Mouse (Mus musculus) WW6 (cell line): Measurements from ENCODE around the gene Add3.

Experiments
- DNase-seq: peaks from one replicate; pipeline ENCODE4 v3.0.0-alpha.2; 2013; ENCODE audit warnings: low read depth, low spot score

Gene Add3

GRCm38 (mm10) chr19:53166367-53166766 is 26.1 kb downstream of the Add3 start:
- no peak for DNase-seq

- DNase-seq: no peak
These were observed 28.3 kb downstream of the Add3 start for GRCm38 (mm10) chr19:53168576-53168975.

- no peak for DNase-seq
These were observed 30.4 kb downstream of the Add3 start for GRCm38 (mm10) chr19:53170651-53171050.

GRCm38 (mm10) chr19:53174034-53174433 is 33.8 kb downstream of the Add3 start:
- DNase-seq: no peak

GRCm38 (mm10) chr19:53175550-53175949 is 35.3 kb downstream of the Add3 start:
- DNase-seq: no peak

- DNase-seq: no peak
These were observed 36.3 kb downstream of the Add3 start for GRCm38 (mm10) chr19:53176518-53176917.

- DNase-seq: no peak
These were observed 38.6 kb downstream of the Add3 start for GRCm38 (mm10) chr19:53178611-53179528.

- DNase-seq: no peak
These were observed 40.0 kb downstream of the Add3 start for GRCm38 (mm10) chr19:53180168-53180803.

GRCm38 (mm10) chr19:53181003-53181861 is 41.0 kb downstream of the Add3 start:
- DNase-seq: no peak

- DNase-seq: no peak
These were observed 43.4 kb downstream of the Add3 start for GRCm38 (mm10) chr19:53183620-53184019.

GRCm38 (mm10) chr19:53184216-53184615 is 44.0 kb downstream of the Add3 start:
- no peak for DNase-seq

- no peak for DNase-seq
These were observed 44.7 kb downstream of the Add3 start for GRCm38 (mm10) chr19:53184911-53185310.

GRCm38 (mm10) chr19:53185486-53186134 is 45.4 kb downstream of the Add3 start:
- no peak for DNase-seq

GRCm38 (mm10) chr19:53186456-53186855 is 46.2 kb downstream of the Add3 start:
- no peak for DNase-seq

- DNase-seq: no peak
These were observed 47.3 kb downstream of the Add3 start for GRCm38 (mm10) chr19:53187533-53187932.

GRCm38 (mm10) chr19:53188186-53188585 is 47.9 kb downstream of the Add3 start:
- no peak for DNase-seq

GRCm38 (mm10) chr19:53188724-53189220 is 48.5 kb downstream of the Add3 start:
- DNase-seq: no peak

GRCm38 (mm10) chr19:53189736-53190135 is 49.5 kb downstream of the Add3 start:
- DNase-seq: no peak

GRCm38 (mm10) chr19:53190232-53190631 is 50.0 kb downstream of the Add3 start:
- DNase-seq: no peak

GRCm38 (mm10) chr19:53191867-53192487 is 51.7 kb downstream of the Add3 start:
- DNase-seq: no peak

GRCm38 (mm10) chr19:53193190-53193589 is 52.9 kb downstream of the Add3 start:
- DNase-seq: no peak
